Mouse (Mus musculus): ENCODE measurements at regions not wholly inside any gene's neighbourhood (a gene's known extent, or its start where the extent isn't known, plus 50 kb on each side); places are given as distances from the start of the nearest gene placed in this dataset.

DNA sequence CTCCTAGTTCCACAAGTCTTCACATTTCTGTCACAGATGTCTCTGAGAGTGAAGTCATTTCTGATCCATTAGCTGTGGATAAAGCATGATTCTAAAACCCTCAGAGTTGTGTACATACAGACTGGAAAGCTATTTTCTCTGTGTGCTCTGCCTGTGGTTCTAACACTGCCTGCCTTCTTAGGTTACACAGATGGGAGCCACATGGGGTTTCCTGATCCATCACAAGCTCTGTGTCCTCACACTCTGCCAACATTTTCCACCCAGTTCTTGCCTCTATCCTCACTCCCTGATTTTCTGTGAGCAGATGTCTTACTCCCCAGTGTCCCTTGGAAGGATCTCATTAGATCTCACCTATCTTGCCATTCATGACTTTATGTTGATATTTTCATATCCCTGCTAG lies 1002.6 kb upstream of the 1700015G11Rik start:
- peak; percentile 19 for DNase-seq (ENCODE audit: low read depth, low spot score)

- no peak for DNase-seq (ENCODE audit: low read depth, low spot score)
Observed at GRCm38 (mm10) chr7:53017579-53017978, 1002.1 kb upstream of the 1700015G11Rik start.

Measured in brain, adult 2 months (tissue).